Mouse (Mus musculus): Measurements from ENCODE around the gene Runx1.

Gene Runx1

GRCm38 (mm10) chr16:92825908-92826650 lies at the start of gene Runx1:
TSS of gene Runx1 (minus strand) at chr16:92826149.
- DNase-seq (ENCODE audit: low read depth, low spot score), result no peak

- DNase-seq (ENCODE audit: low read depth, low spot score), result no peak
These were observed 48.1 kb upstream of the Runx1 start for GRCm38 (mm10) chr16:92874015-92874414.

GRCm38 (mm10) chr16:92871728-92872127 lies 45.8 kb upstream of the Runx1 start:
- no peak for DNase-seq (ENCODE audit: low read depth, low spot score)

GRCm38 (mm10) chr16:92868550-92868949 lies 42.6 kb upstream of the Runx1 start:
- no peak for DNase-seq (ENCODE audit: low read depth, low spot score)

GRCm38 (mm10) chr16:92867261-92867935 lies 41.4 kb upstream of the Runx1 start:
- no peak for DNase-seq (ENCODE audit: low read depth, low spot score)

GRCm38 (mm10) chr16:92865314-92865713 lies 39.4 kb upstream of the Runx1 start:
- no peak for DNase-seq (ENCODE audit: low read depth, low spot score)

- DNase-seq (ENCODE audit: low read depth, low spot score), result no peak
These were observed 38.2 kb upstream of the Runx1 start for GRCm38 (mm10) chr16:92864191-92864590.

GRCm38 (mm10) chr16:92863179-92863578 lies 37.2 kb upstream of the Runx1 start:
- no peak for DNase-seq (ENCODE audit: low read depth, low spot score)

GRCm38 (mm10) chr16:92862430-92862829 lies 36.5 kb upstream of the Runx1 start:
- no peak for DNase-seq (ENCODE audit: low read depth, low spot score)

GRCm38 (mm10) chr16:92861571-92861970 lies 35.6 kb upstream of the Runx1 start:
- DNase-seq (ENCODE audit: low read depth, low spot score), result no peak

GRCm38 (mm10) chr16:92860649-92861048 lies 34.7 kb upstream of the Runx1 start:
- no peak for DNase-seq (ENCODE audit: low read depth, low spot score)

GRCm38 (mm10) chr16:92856779-92857178 lies 30.8 kb upstream of the Runx1 start:
- no peak for DNase-seq (ENCODE audit: low read depth, low spot score)

GRCm38 (mm10) chr16:92852276-92852675 lies 26.3 kb upstream of the Runx1 start:
- DNase-seq (ENCODE audit: low read depth, low spot score), result no peak

GRCm38 (mm10) chr16:92850416-92850815 lies 24.5 kb upstream of the Runx1 start:
- no peak for DNase-seq (ENCODE audit: low read depth, low spot score)

GRCm38 (mm10) chr16:92847762-92848300 lies 21.9 kb upstream of the Runx1 start:
- DNase-seq (ENCODE audit: low read depth, low spot score), result no peak

- no peak for DNase-seq (ENCODE audit: low read depth, low spot score)
These were observed 19.6 kb upstream of the Runx1 start for GRCm38 (mm10) chr16:92845244-92846225.

- no peak for DNase-seq (ENCODE audit: low read depth, low spot score)
These were observed 12.8 kb upstream of the Runx1 start for GRCm38 (mm10) chr16:92838709-92839108.

GRCm38 (mm10) chr16:92831341-92831740 lies 5.4 kb upstream of the Runx1 start:
- no peak for DNase-seq (ENCODE audit: low read depth, low spot score)

- no peak for DNase-seq (ENCODE audit: low read depth, low spot score)
These were observed 4.5 kb upstream of the Runx1 start for GRCm38 (mm10) chr16:92830479-92830878.

- no peak for DNase-seq (ENCODE audit: low read depth, low spot score)
These were observed 2.4 kb upstream of the Runx1 start for GRCm38 (mm10) chr16:92828308-92828862.

GRCm38 (mm10) chr16:92827663-92828307 lies 1.8 kb upstream of the Runx1 start:
- no peak for DNase-seq (ENCODE audit: low read depth, low spot score)
